Mouse (Mus musculus) spleen, adult 2 months (tissue): ENCODE results near the gene Cabp7. TPM values are rescaled to one million over a fixed set of nuclear protein-coding genes. Genes with fewer than 3 reads are reported as not detected.

Source experiments
- DNase-seq, 2 experiments: peaks; one replicate each; pipeline versions ENCODE4 v3.0.0 to v3.0.0-alpha.2; 2012 to 2021; ENCODE audit warnings: low spot score in 2 of 2, low read depth in 1 of 2
- H3K27ac ChIP-seq: fragments of 200-500 bp; 2 replicates; pipeline ENCODE4 v1.5.1; 2012; ENCODE audit warnings: low read length, inconsistent platforms; ENCODE audit not compliant: insufficient read depth
- H3K27me3 ChIP-seq: fragments of 200-500 bp; 2 replicates; pipeline ENCODE4 v1.6.1; 2012; ENCODE audit warnings: mild to moderate bottlenecking, moderate library complexity, low read length, inconsistent platforms; ENCODE audit not compliant: control insufficient read depth, insufficient read depth
- H3K36me3 ChIP-seq: fragments of 200-500 bp; 2 replicates; pipeline ENCODE4 v1.6.1; 2012; ENCODE audit warnings: mild to moderate bottlenecking, low read length, inconsistent platforms; ENCODE audit not compliant: control insufficient read depth, insufficient read depth
- H3K4me1 ChIP-seq: fragments of 200-500 bp; 2 replicates; pipeline ENCODE4 v1.6.1; 2011; ENCODE audit warnings: inconsistent platforms; ENCODE audit not compliant: control insufficient read depth, insufficient read depth, insufficient read length
- H3K4me3 ChIP-seq: fragments of 200-500 bp; 2 replicates; pipeline ENCODE4 v1.5.1; 2011; ENCODE audit warnings: mild to moderate bottlenecking, inconsistent platforms; ENCODE audit not compliant: insufficient read depth, insufficient read length; ENCODE audit errors: extremely low read depth
- CTCF ChIP-seq: fragments of 200-500 bp; IDR thresholded peaks from 2 replicates; pipeline ENCODE4 v1.5.1; 2011; ENCODE audit warnings: mild to moderate bottlenecking, inconsistent platforms; ENCODE audit not compliant: insufficient read depth, insufficient read length, insufficient replicate concordance; ENCODE audit errors: extremely low read depth
- POLR2A ChIP-seq: fragments of 200-500 bp; IDR thresholded peaks from 2 replicates; pipeline ENCODE4 v1.6.1; 2011; ENCODE audit warnings: low read depth, low read length, inconsistent platforms
- WGBS: fragments of 180-500 bp; shearing (Covaris S2); methylation state at CpG from one replicate; pipeline ENCODE4 v1.1.7; 2018; 5-methylcytosine and 5-hydroxymethylcytosine counted together
- polyA plus RNA-seq: library from polyadenylated mRNA; depleted of rRNA; stranded (reverse); fragments of >200 nt; gene quantifications from 2 replicates; pipeline ENCODE4 v1.2.3, GENCODE M21; 2012; rRNA removed

Gene Cabp7
- 0.04 TPM in 1 of 2 replicates, not detected in the other for polyA plus RNA-seq

DNA sequence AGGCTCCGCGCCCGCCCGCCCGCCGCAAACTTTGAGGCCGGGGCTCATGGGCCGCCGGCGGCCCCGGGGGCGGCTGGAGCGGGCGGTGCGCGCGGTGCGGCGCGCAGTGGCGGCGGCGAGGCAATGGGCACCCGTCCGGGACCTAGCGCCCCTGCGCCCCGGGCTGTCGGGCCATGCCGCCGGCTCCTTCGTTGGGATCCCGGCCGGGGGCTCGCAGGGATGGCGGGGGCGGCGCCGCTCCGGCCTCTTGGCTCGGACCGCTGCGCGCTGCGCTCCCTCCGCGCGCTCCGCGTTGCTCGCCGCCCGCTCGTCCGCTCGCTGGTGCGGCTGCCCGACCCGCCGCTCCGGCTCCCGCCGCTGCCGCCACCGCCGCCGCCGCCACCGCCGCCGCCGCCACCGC lies at the start of gene Cabp7:
Gene Cabp7, minus strand, starts transcription at position 46 of the 400 bp plus-strand sequence.
- DNase-seq, result no peak
- 4% methylated on average over 18 of the region's 73 CpGs for WGBS
- Histone ChIP-seq H3K27me3 (peaks cover 29% of the 10 kb centered on the region), H3K36me3 (no peaks in the 10 kb centered on the region), H3K27ac (no peak within 1 kb of the TSS), H3K4me1 (peaks cover 4% of the 10 kb centered on the region; the same call in 1 of the 2 replicates), H3K4me3 (no peak within 1 kb of the TSS; the same call in 1 of the 2 replicates)
- no peak for TF ChIP-seq POLR2A
- TF ChIP-seq CTCF, result no peak

GRCm38 (mm10) chr11:4793006-4793405 lies 46.4 kb upstream of the Cabp7 start:
- H3K4me1 ChIP-seq, result no peaks in the 10 kb centered on the region
- no peak for DNase-seq
- H3K27me3 ChIP-seq, result no peaks in the 10 kb centered on the region
- H3K27ac ChIP-seq, result no peak overlapping the region
- TF ChIP-seq CTCF, result no peak
- no peak for TF ChIP-seq POLR2A
- WGBS, result 92% methylated on average over 3 of the region's 3 CpGs
- H3K4me3 ChIP-seq, result no peak overlapping the region
- peaks cover 16% of the 10 kb centered on the region for H3K36me3 ChIP-seq

- WGBS, result 96% methylated on average over 6 of the region's 6 CpGs
- no peak for DNase-seq
- H3K27me3 ChIP-seq, result no peaks in the 10 kb centered on the region
- no peak overlapping the region for H3K27ac ChIP-seq
- H3K36me3 ChIP-seq, result peaks cover 26% of the 10 kb centered on the region
- H3K4me3 ChIP-seq, result no peak overlapping the region
- TF ChIP-seq CTCF, result no peak
- no peaks in the 10 kb centered on the region for H3K4me1 ChIP-seq
Measured at GRCm38 (mm10) chr11:4791549-4791948, 45.0 kb upstream of the Cabp7 start.

DNA sequence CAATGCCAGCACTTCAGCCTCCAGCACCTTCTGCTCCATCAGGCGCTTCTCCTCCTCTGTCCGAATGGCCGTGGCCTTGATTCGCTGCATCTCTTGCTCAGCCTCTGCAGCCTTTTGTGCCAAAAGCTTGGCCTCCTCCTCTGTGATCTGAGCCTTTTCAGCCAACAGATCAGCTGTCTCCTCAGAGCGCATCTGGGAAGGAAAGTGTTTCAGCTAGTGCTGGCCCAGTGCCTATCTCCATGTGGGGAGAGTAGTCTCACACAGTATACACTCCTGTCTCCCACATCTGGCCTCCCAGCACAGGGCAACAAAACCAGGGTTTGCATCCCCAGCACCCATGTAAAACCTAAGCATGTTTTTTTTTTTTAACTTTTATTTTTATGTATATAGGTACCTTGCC lies 43.1 kb upstream of the Cabp7 start:
- Histone ChIP-seq H3K36me3 (peaks cover 26% of the 10 kb centered on the region), H3K4me3 (no peak overlapping the region), H3K27me3 (no peaks in the 10 kb centered on the region), H3K4me1 (no peaks in the 10 kb centered on the region), H3K27ac (no peak overlapping the region)
- TF ChIP-seq CTCF, result no peak
- TF ChIP-seq POLR2A, result no peak
- 92% methylated on average over 5 of the region's 5 CpGs for WGBS
- DNase-seq, result no peak

DNA sequence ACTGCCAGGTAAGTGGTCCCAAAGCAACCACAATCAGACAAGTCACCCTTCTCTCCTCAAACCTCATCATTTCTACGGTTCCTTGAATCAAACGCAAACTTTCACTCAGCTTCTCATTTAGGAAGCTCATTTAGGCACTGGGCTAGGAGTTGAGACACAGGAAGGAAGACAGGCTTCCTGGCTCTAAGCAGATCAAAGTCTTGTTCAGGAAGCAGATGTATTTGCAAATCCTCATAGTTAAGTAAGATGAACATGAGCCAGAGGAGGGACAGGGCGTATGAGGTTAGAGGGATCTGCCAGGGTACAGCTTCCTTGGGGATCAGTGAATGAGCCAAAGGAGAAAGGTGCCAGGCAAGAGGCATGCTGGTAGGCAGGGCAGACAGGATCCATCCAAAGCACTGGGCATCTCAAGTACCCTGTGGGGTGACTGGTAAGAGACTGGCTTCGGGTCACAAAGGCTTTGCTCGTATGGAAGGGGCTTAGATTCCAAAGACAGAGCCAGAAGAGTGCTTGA lies 38.1 kb upstream of the Cabp7 start:
- TF ChIP-seq POLR2A (no peak), CTCF (no peak)
- Histone ChIP-seq H3K27me3 (no peaks in the 10 kb centered on the region), H3K4me3 (no peak overlapping the region), H3K36me3 (peaks cover 22% of the 10 kb centered on the region), H3K4me1 (no peaks in the 10 kb centered on the region), H3K27ac (no peak overlapping the region)
- 37% methylated on average over 5 of the region's 5 CpGs for WGBS
- DNase-seq, result no peak

GRCm38 (mm10) chr11:4783116-4783515 lies 36.5 kb upstream of the Cabp7 start:
- Histone ChIP-seq H3K36me3 (peaks cover 24% of the 10 kb centered on the region), H3K4me1 (no peaks in the 10 kb centered on the region), H3K27me3 (no peaks in the 10 kb centered on the region), H3K4me3 (no peak overlapping the region), H3K27ac (no peak overlapping the region)
- TF ChIP-seq CTCF (no peak), POLR2A (no peak)
- no peak for DNase-seq
- 27% methylated on average over 3 of the region's 3 CpGs for WGBS

- Histone ChIP-seq H3K4me3 (no peak overlapping the region), H3K36me3 (peaks cover 17% of the 10 kb centered on the region), H3K4me1 (no peaks in the 10 kb centered on the region), H3K27ac (no peak overlapping the region), H3K27me3 (no peaks in the 10 kb centered on the region)
- DNase-seq, result no peak
- 86% methylated on average over 3 of the region's 3 CpGs for WGBS
- no peak for TF ChIP-seq POLR2A
- TF ChIP-seq CTCF, result no peak
Measured at GRCm38 (mm10) chr11:4780927-4781326, 34.3 kb upstream of the Cabp7 start.
